Mouse (Mus musculus) liver, adult 2 months (tissue): ENCODE data around the gene Prkcz. TPM values are rescaled to one million over a fixed set of nuclear protein-coding genes. Genes with fewer than 3 reads are reported as not detected.

Experiments used
- DNase-seq: peaks from one replicate; pipeline ENCODE4 v3.0.0-alpha.2; 2011; ENCODE audit warnings: low read depth, low spot score; ENCODE audit errors: extremely low read depth
- H3K27ac ChIP-seq: fragments of 200-500 bp; replicated peaks from 2 replicates; pipeline ENCODE4 v1.5.1; 2012; ENCODE audit warnings: low read depth, mild to moderate bottlenecking, control low read depth, inconsistent platforms, low read length; ENCODE audit not compliant: insufficient read depth
- H3K27me3 ChIP-seq: fragments of 200-500 bp; 2 replicates; pipeline ENCODE4 v1.6.1; 2012; ENCODE audit warnings: mild to moderate bottlenecking, moderate library complexity, low read length, inconsistent platforms; ENCODE audit not compliant: control insufficient read depth, insufficient read depth
- H3K36me3 ChIP-seq: fragments of 200-500 bp; 2 replicates; pipeline ENCODE4 v1.6.1; 2012; ENCODE audit warnings: low read length, inconsistent platforms; ENCODE audit not compliant: control insufficient read depth, insufficient read depth
- H3K4me1 ChIP-seq: fragments of 200-500 bp; 2 replicates; pipeline ENCODE4 v1.6.1; 2011; ENCODE audit warnings: low read length; ENCODE audit not compliant: control insufficient read depth, insufficient read depth
- H3K4me3 ChIP-seq: fragments of 200-500 bp; 2 replicates; pipeline ENCODE4 v1.5.1; 2011; ENCODE audit warnings: low read depth, mild to moderate bottlenecking, control low read depth, low read length, moderate library complexity; ENCODE audit not compliant: insufficient read depth
- H3K79me2 ChIP-seq: fragments of 200-500 bp; 2 replicates; pipeline ENCODE4 v1.6.1; 2012; ENCODE audit warnings: inconsistent platforms, mild to moderate bottlenecking, low read length, moderate library complexity; ENCODE audit not compliant: control insufficient read depth, insufficient read depth
- H3K9ac ChIP-seq: fragments of 200-500 bp; 2 replicates; pipeline ENCODE4 v1.6.1; 2012; ENCODE audit warnings: low read depth, mild to moderate bottlenecking, control low read depth, inconsistent platforms, low read length
- CTCF ChIP-seq: fragments of 200-500 bp; IDR thresholded peaks from 2 replicates; pipeline ENCODE4 v1.5.1; 2011; ENCODE audit warnings: low read depth, low read length, control low read depth
- POLR2A ChIP-seq: fragments of 200-500 bp; IDR thresholded peaks from 2 replicates; pipeline ENCODE4 v1.6.1; 2011; ENCODE audit warnings: low read length, control low read depth; ENCODE audit not compliant: insufficient read depth; ENCODE audit errors: extremely low read depth
- WGBS: fragments of 180-500 bp; shearing (Covaris S2); methylation state at CpG from one replicate; pipeline ENCODE4 v1.1.7; 2018; 5-methylcytosine and 5-hydroxymethylcytosine counted together
- polyA plus RNA-seq: library from polyadenylated mRNA; depleted of rRNA; stranded (reverse); fragments of >200 nt; gene quantifications from 2 replicates; pipeline ENCODE4 v1.2.3, GENCODE M21; 2012; rRNA removed
- total RNA-seq: library from RNA; depleted of rRNA; stranded (reverse); fragments of >200 nt; gene quantifications from 2 replicates; pipeline ENCODE4 v1.2.3, GENCODE M21; 2014; rRNA removed

Prkcz gene
- total and polyA plus RNA-seq, 2 experiments = 11.4 to 18.3 TPM

DNA sequence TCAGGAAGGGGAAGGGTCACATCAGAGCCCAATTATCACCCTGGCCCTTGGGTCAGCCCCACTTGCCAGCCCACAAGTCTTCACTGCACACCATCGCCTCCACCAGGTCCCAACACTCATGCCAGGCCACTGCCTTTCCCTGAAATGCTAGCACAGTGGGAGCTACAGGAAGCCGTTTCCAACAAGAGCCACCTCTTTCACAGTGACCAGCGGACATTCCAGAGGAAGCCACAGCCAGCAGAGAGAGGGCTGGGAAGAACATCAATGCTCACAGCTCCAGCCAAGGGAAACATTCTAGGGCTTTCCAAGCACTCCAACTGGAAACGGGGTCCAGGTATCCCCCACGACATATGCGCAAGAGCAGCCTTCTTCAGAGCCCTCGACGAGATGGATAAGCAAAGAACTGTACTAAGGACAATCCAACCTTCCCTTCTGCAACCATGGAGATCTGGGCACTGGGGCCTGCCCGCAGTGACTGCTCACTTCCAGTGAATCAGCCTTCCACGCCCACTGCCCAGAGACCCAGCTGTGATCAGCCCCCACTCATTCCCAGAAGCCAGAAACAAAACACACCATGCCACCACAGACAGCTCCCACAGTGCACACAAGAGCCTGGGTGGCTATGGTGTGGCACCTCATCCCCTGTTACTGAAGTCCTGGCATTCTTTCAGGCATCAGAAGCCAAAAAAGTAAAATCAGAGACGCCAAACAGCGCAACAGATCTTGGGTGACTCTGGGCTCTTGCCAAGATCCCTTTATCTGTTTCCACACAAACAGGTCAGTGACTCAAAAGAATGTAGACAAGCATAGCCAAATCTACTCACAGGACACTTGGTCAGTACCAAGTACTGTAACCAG is 145.2 kb downstream of the Prkcz start:
- DNase-seq = peak; percentile 97
- 23% methylated on average over 12 of the region's 12 CpGs for WGBS

DNA sequence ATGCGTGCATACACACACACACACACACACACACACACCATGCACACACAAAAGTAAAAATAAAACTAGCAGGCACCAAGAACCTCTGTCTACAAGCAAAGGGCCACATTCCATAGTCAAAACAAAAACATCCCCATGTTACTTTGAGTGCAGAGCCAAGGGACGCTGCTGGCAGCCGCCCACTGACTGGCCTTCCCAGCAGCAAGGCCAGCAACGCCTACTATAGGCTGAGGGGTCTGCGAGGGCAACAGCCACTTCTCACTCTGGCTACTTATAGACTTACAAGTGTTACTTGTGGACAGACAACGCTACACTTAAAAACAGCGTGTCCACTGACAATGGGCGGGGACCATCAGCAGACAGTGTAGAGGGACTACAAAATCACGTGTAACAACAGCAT is 146.0 kb downstream of the Prkcz start:
- no peaks in the 10 kb centered on the region for H3K36me3 ChIP-seq
- DNase-seq = no peak
- no peaks in the 10 kb centered on the region for H3K27me3 ChIP-seq
- H3K9ac ChIP-seq = no peak overlapping the region
- H3K4me3 ChIP-seq = no peak overlapping the region
- TF ChIP-seq POLR2A = no peak
- no peak for TF ChIP-seq CTCF
- WGBS = 48% methylated on average over 9 of the region's 9 CpGs
- peaks cover 74% of the 10 kb centered on the region for H3K79me2 ChIP-seq
- H3K27ac ChIP-seq = no peak overlapping the region
- peaks cover 62% of the 10 kb centered on the region for H3K4me1 ChIP-seq

More for the DNA sequence above, 145.2 kb downstream of the Prkcz start:
- Histone ChIP-seq H3K27me3 (no peaks in the 10 kb centered on the region), H3K4me3 (no peak overlapping the region), H3K36me3 (no peaks in the 10 kb centered on the region), H3K4me1 (peaks cover 68% of the 10 kb centered on the region), H3K9ac (no peak overlapping the region), H3K79me2 (peaks cover 72% of the 10 kb centered on the region), H3K27ac (peak overlapping the region; percentile 71)
- TF ChIP-seq CTCF = no peak

DNA sequence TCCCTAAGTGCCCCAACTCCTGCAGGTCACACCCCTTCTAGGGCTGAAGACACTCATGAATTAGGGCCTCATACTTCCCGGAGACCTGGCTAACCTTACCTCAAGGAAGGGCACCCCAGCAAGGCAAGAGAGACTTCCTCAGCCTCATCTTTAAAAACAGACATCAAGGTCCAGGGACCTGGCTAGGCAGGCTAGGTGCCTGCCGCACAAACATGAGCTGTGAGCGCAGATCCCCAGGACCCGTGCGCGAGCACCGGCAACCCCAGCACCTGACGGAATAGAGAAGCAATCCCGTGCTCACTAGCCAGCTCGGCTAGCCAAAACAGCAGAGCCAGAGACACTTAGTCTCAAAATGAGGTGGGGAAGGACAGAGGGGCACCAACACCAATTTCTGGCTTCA is 146.4 kb downstream of the Prkcz start:
- 47% methylated on average over 10 of the region's 10 CpGs for WGBS
- no peak overlapping the region for H3K27ac ChIP-seq
- no peaks in the 10 kb centered on the region for H3K27me3 ChIP-seq
- no peak for TF ChIP-seq POLR2A
- TF ChIP-seq CTCF = no peak
- H3K9ac ChIP-seq = no peak overlapping the region
- no peak for DNase-seq
- H3K36me3 ChIP-seq = no peaks in the 10 kb centered on the region
- H3K4me3 ChIP-seq = no peak overlapping the region
- H3K4me1 ChIP-seq = peaks cover 57% of the 10 kb centered on the region
- H3K79me2 ChIP-seq = peaks cover 74% of the 10 kb centered on the region

DNA sequence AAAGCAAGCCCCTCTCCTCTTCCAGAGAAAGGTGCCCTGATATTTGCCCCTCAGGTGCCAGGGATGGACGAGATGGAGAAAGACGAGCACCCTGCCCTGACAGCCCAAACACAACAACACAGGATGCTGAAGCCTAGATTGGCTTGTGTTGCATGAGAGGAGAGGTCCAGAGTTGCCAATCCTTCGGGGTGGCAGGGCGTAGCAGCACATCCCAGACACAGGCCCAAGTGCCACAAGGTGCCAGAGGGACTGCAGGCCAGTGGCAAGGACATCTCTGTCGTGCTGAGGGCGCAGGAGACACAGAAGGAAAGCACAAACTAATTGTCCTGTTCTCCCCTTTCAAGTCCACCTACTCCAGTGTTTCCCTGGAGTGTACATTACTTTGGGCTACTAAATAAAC is 147.0 kb downstream of the Prkcz start:
- Histone ChIP-seq H3K79me2 (peaks cover 74% of the 10 kb centered on the region), H3K4me3 (no peak overlapping the region), H3K4me1 (peaks cover 52% of the 10 kb centered on the region), H3K9ac (no peak overlapping the region), H3K27ac (no peak overlapping the region), H3K36me3 (no peaks in the 10 kb centered on the region), H3K27me3 (no peaks in the 10 kb centered on the region)
- TF ChIP-seq CTCF (no peak), POLR2A (no peak)
- 58% methylated on average over 6 of the region's 6 CpGs for WGBS
- no peak for DNase-seq

DNA sequence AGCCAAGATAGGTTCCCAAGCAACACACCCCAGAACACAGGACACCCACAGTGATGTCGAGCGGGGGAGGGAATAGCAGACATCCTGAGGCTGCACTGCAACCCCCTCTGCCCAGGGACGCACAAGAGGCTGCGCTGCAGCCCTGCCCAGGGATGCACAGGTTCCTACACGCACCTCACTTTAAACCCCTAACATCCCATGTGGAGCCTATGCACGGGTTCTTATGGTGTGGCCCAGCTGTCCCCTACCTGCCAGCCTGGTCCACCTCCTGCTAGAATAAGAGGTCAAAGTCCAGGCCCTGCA is 147.5 kb downstream of the Prkcz start:
- Histone ChIP-seq H3K27ac (no peak overlapping the region), H3K36me3 (no peaks in the 10 kb centered on the region), H3K79me2 (peaks cover 73% of the 10 kb centered on the region), H3K9ac (no peak overlapping the region), H3K4me1 (peaks cover 49% of the 10 kb centered on the region), H3K4me3 (no peak overlapping the region), H3K27me3 (no peaks in the 10 kb centered on the region)
- TF ChIP-seq POLR2A (no peak), CTCF (0 out of 2 replicates have a peak, but pooled peaks have one; percentile 5)
- DNase-seq = peak; percentile 39
- 55% methylated on average over 6 of the region's 6 CpGs for WGBS

DNA sequence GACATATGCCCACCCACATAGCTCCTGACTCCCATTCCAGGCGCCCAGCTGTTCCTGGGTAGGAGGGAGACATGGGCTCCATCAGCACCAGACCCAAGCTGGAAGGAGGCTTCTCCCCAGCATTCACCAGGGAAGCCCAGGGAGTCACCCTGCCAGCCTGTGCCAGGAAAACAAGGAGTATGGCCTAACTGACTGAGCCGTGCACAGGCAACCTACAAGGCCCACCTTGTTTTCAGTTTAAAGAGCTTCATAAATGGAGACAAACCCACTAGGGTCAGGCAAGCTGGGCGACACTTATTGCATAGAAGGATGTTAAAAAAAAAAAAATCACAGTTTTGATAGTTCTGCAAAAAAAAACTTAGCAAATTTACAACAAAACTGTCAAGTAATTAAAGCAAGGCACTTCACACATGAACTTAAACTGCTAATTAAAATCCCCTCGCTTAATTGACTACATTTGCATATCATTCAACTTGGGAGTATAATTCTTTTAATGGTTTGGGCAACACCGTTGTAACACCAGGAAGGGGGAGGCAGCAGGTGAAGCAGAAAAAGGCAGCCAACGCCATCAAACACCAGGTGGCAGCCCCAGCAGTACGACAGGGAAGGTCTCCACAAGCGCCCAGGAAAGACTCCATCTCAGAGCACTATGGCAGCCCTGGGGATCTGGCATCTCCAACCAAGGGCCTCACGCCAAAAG is 148.0 kb downstream of the Prkcz start:
- peaks cover 49% of the 10 kb centered on the region for H3K4me1 ChIP-seq
- H3K9ac ChIP-seq = no peak overlapping the region
- H3K4me3 ChIP-seq = no peak overlapping the region
- H3K27me3 ChIP-seq = no peaks in the 10 kb centered on the region
- WGBS = 61% methylated on average over 9 of the region's 9 CpGs
- H3K79me2 ChIP-seq = peaks cover 71% of the 10 kb centered on the region
- DNase-seq = no peak
- no peak overlapping the region for H3K27ac ChIP-seq
- H3K36me3 ChIP-seq = no peaks in the 10 kb centered on the region
- TF ChIP-seq CTCF = no peak
- no peak for TF ChIP-seq POLR2A

Other genes with a start within 250 kb of the Prkcz start
- gene Ski, start 138.8 kb downstream of the Prkcz start, total RNA-seq = 4.2 and 7.5 TPM in 2 replicates
- 19.3 and 19.5 TPM in 2 replicates for gene Ski, start 138.8 kb downstream of the Prkcz start, polyA plus RNA-seq
- 5.4 and 7.4 TPM in 2 replicates for gene Faap20, start 111.6 kb downstream of the Prkcz start, total RNA-seq
- gene Faap20, start 111.6 kb downstream of the Prkcz start, polyA plus RNA-seq = 28.6 and 33.8 TPM in 2 replicates
- gene Gabrd, start 36.8 kb upstream of the Prkcz start, total RNA-seq = under 0.01 and 0.20 TPM in 2 replicates
- gene Gabrd, start 36.8 kb upstream of the Prkcz start, polyA plus RNA-seq = 0.04 and 0.11 TPM in 2 replicates
- 0.09 and 0.27 TPM in 2 replicates for gene Cfap74, start 47.8 kb upstream of the Prkcz start, total RNA-seq
- 0.06 TPM in 2 replicates for gene Cfap74, start 47.8 kb upstream of the Prkcz start, polyA plus RNA-seq
- gene Tmem52, start 107.8 kb upstream of the Prkcz start, total RNA-seq = not detected in 2 replicates
- gene Tmem52, start 107.8 kb upstream of the Prkcz start, polyA plus RNA-seq = not detected in 2 replicates
- 26.5 and 40.1 TPM in 2 replicates for gene Gnb1, start 130.0 kb upstream of the Prkcz start, total RNA-seq
- gene Gnb1, start 130.0 kb upstream of the Prkcz start, polyA plus RNA-seq = 140 and 143 TPM in 2 replicates
- 163 and 201 TPM in 2 replicates for gene Nadk, start 201.0 kb upstream of the Prkcz start, total RNA-seq
- gene Nadk, start 201.0 kb upstream of the Prkcz start, polyA plus RNA-seq = 196 and 218 TPM in 2 replicates
- gene Slc35e2, start 240.1 kb upstream of the Prkcz start, total RNA-seq = 63.5 and 65.6 TPM in 2 replicates
- 18.5 and 19.8 TPM in 2 replicates for gene Slc35e2, start 240.1 kb upstream of the Prkcz start, polyA plus RNA-seq